Comparison of ENCODE assay signal across 8 mouse cellular contexts in the genomic region with DNA sequence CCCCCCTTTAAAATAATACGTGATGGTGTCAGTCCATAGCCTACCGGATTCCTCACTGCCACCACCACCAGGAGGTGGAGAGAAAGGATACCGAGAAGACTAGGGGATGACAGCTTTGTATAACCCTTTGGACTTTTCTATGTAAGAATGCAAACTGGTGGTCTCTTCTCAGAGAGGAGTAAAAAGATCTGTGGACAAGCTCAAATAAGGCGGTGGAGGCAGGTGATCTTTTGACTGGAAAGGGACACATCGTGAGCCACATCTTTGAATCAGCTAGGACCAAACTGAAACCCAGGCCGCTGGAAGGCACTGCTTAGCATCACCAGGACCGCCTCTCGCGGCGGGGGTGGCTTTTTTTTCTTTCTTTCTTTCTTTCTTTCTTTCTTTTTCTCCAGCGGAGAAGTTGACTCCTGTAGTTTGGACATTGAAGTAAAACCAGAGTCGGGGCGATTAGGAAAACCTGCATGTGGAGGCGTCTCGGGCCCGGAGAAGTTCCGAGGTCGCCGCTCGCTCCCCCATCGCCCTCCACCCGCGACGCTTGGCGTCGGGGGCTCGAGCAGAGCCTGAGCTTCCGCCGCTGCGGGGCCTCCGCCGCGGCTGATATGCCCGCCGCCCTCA. TPM values are rescaled to one million over a fixed set of nuclear protein-coding genes. Genes with fewer than 3 reads are reported as not detected.
DNase-seq lines count a peak whose midpoint lies in the region; ATAC-seq and TF ChIP-seq lines count a peak whose summit lies in the region.

No protein-coding gene starts in this region.

- peak; percentile 34 for TF ChIP-seq POLR2A in myocyte (IDR thresholded peaks at IDR 0.05; ENCODE audit: insufficient read length, low read depth)
- no peak for TF ChIP-seq POLR2A in thymus, adult 2 months (IDR thresholded peaks at IDR 0.05; ENCODE audit: control insufficient read depth, extremely low read depth, insufficient read depth, low read length, poor library complexity)

- H3K27ac ChIP-seq in brown adipose tissue, adult 24 weeks (replicated peaks; ENCODE audit: low read depth, low read length), result peak overlapping the region; percentile 66
- peak overlapping the region; percentile 95 for H3K27ac ChIP-seq in forebrain, embryonic 14.5 days (ENCODE audit: low read depth, low read length)
- peak overlapping the region; percentile 92 for H3K27ac ChIP-seq in liver, embryonic 11.5 days (ENCODE audit: low read depth, low read length)
- peak overlapping the region; percentile 15; the same call in 1 of the 2 replicates for H3K27ac ChIP-seq in thymus, adult 2 months (ENCODE audit: control insufficient read depth, insufficient read depth, low read length)

- TF ChIP-seq CTCF in thymus, adult 2 months (IDR thresholded peaks at IDR 0.05; ENCODE audit: borderline replicate concordance, control insufficient read depth, extremely low read depth, insufficient read depth, low read length, poor library complexity), result no peak

- peak overlapping the region; percentile 91 for H3K4me3 ChIP-seq in brown adipose tissue, adult 24 weeks (ENCODE audit: insufficient read depth, low read depth, low read length)
- H3K4me3 ChIP-seq in forebrain, embryonic 14.5 days (ENCODE audit: low read depth, low read length), result peak overlapping the region; percentile 90
- H3K4me3 ChIP-seq in liver, embryonic 11.5 days (ENCODE audit: low read depth, low read length), result peak overlapping the region; percentile 96
- H3K4me3 ChIP-seq in myocyte, result peak overlapping the region; percentile 56
- H3K4me3 ChIP-seq in thymus, adult 2 months (ENCODE audit: control insufficient read depth, insufficient read depth, low read length), result peak overlapping the region; percentile 70

- WGBS in forebrain, embryonic 14.5 days, result under 1% methylated on average over 35 of the region's 35 CpGs
- WGBS in liver, embryonic 11.5 days, result under 1% methylated on average over 35 of the region's 35 CpGs
- under 1% methylated on average over 35 of the region's 35 CpGs for WGBS in thymus, adult 2 months

- H3K4me2 ChIP-seq in forebrain, embryonic 14.5 days (ENCODE audit: low read length), result peak overlapping the region; percentile 65
- H3K4me2 ChIP-seq in liver, embryonic 11.5 days, result peak overlapping the region; percentile 87
- H3K4me2 ChIP-seq in myocyte (ENCODE audit: low read depth), result peak overlapping the region; percentile 80

- no peak for ATAC-seq in forebrain, embryonic 14.5 days
- peak; percentile 35 for ATAC-seq in inflammation-experienced regulatory T-cells, adult 6 months
- ATAC-seq in liver, embryonic 11.5 days (replicated peaks; ENCODE audit: low FRiP score), result no peak

- peak overlapping the region; percentile 77 for H3ac ChIP-seq in myocyte (ENCODE audit: control insufficient read depth, insufficient read length)

- H3K9me3 ChIP-seq in forebrain, embryonic 14.5 days (replicated peaks; ENCODE audit: control insufficient read depth, low read length), result no peaks in the 10 kb centered on the region
- no peaks in the 10 kb centered on the region for H3K9me3 ChIP-seq in liver, embryonic 11.5 days (ENCODE audit: control insufficient read depth, low read length)

- H3K79me2 ChIP-seq in myocyte (ENCODE audit: control insufficient read depth, insufficient read depth), result peaks cover 52% of the 10 kb centered on the region

- peak; percentile 3 for DNase-seq in ovary, postnatal 14 days (ENCODE audit: low spot score)
- DNase-seq in ovary, postnatal 36 days (ENCODE audit: low spot score), result no peak
- peak; percentile 57 for DNase-seq in forebrain, embryonic 14.5 days (ENCODE audit: low spot score)
- no peak for DNase-seq in liver, embryonic 11.5 days (ENCODE audit: low spot score)
- peak; percentile 29 for DNase-seq in thymus, adult 2 months

- peak overlapping the region; percentile 91 for H3K9ac ChIP-seq in forebrain, embryonic 14.5 days (ENCODE audit: low read length)
- H3K9ac ChIP-seq in liver, embryonic 11.5 days (ENCODE audit: low read depth, low read length), result peak overlapping the region; percentile 91

- no peaks in the 10 kb centered on the region for H3K27me3 ChIP-seq in forebrain, embryonic 14.5 days (replicated peaks; ENCODE audit: control insufficient read depth, insufficient read depth, low read length)
- no peaks in the 10 kb centered on the region for H3K27me3 ChIP-seq in liver, embryonic 11.5 days (replicated peaks; ENCODE audit: control insufficient read depth, insufficient read depth, low read length)
- no peaks in the 10 kb centered on the region for H3K27me3 ChIP-seq in myocyte (ENCODE audit: control insufficient read depth, insufficient read depth, insufficient read length)
- no peaks in the 10 kb centered on the region for H3K27me3 ChIP-seq in thymus, adult 2 months (ENCODE audit: control insufficient read depth, insufficient read depth, low read length)

- H3K36me3 ChIP-seq in forebrain, embryonic 14.5 days (ENCODE audit: control insufficient read depth, insufficient read depth, low read length), result no peaks in the 10 kb centered on the region
- no peaks in the 10 kb centered on the region for H3K36me3 ChIP-seq in liver, embryonic 11.5 days (ENCODE audit: control insufficient read depth, insufficient read depth, low read length)
- peaks cover 4% of the 10 kb centered on the region for H3K36me3 ChIP-seq in myocyte (ENCODE audit: control insufficient read depth, insufficient read depth)
- H3K36me3 ChIP-seq in thymus, adult 2 months (ENCODE audit: control insufficient read depth, insufficient read depth, low read length), result no peaks in the 10 kb centered on the region

- H3K4me1 ChIP-seq in brown adipose tissue, adult 24 weeks (ENCODE audit: control insufficient read depth, insufficient read depth, insufficient read length, low read length), result peaks cover 2% of the 10 kb centered on the region; the same call in 1 of the 2 replicates
- peaks cover 12% of the 10 kb centered on the region for H3K4me1 ChIP-seq in forebrain, embryonic 14.5 days (ENCODE audit: control insufficient read depth, insufficient read depth, low read length)
- H3K4me1 ChIP-seq in liver, embryonic 11.5 days (replicated peaks; ENCODE audit: control insufficient read depth, insufficient read depth, low read length), result peaks cover 11% of the 10 kb centered on the region
- peaks cover 2% of the 10 kb centered on the region; the same call in 1 of the 2 replicates for H3K4me1 ChIP-seq in thymus, adult 2 months (replicated peaks; ENCODE audit: control insufficient read depth, insufficient read depth, low read length)

TF ChIP-seq in myocyte, 11 proteins besides CTCF, POLR2A, EP300 and RAD21:
- TF ChIP-seq MYOD1 (IDR thresholded peaks at IDR 0.05; ENCODE audit: control insufficient read depth in 1 of 3, insufficient read length in 2 of 3, low read depth in 2 of 3) (no peak), SRF (IDR thresholded peaks at IDR 0.05; ENCODE audit: control insufficient read depth, insufficient read length, low read depth) (no peak), TCF12 (IDR thresholded peaks at IDR 0.05; ENCODE audit: insufficient read depth, poor library complexity, severe bottlenecking) (no peak), REST (IDR thresholded peaks at IDR 0.05; ENCODE audit: insufficient read depth, insufficient read length) (no peak), MAX (IDR thresholded peaks at IDR 0.05; ENCODE audit: low read depth) (no peak), MYOG (IDR thresholded peaks at IDR 0.05; ENCODE audit: control insufficient read depth in 1 of 3, insufficient read depth in 1 of 3, insufficient read length in 2 of 3, low read depth in 2 of 3) (no peak), E2F4 (IDR thresholded peaks at IDR 0.05; ENCODE audit: insufficient read depth) (no peak), CEBPB (IDR thresholded peaks at IDR 0.05; ENCODE audit: insufficient read depth, poor library complexity, severe bottlenecking) (no peak), POLR2AphosphoS2 (IDR thresholded peaks at IDR 0.05; ENCODE audit: insufficient read length, low read depth) (no peak), TCF3 (IDR thresholded peaks at IDR 0.05; ENCODE audit: insufficient read length, low read depth) (no peak), USF1 (IDR thresholded peaks at IDR 0.05; ENCODE audit: low read depth) (no peak)

RNA-seq across cellular contexts. Expression of a gene that starts 0.9 kb away (rescaled TPM):
- polyA plus RNA-seq in brown adipose tissue, adult 24 weeks (2012; ENCODE audit: insufficient read depth, insufficient read length, missing spikeins), result 47.1 and 57.8 TPM in 2 replicates
- polyA plus RNA-seq in forebrain, embryonic 14.5 days (2014; fragmentation: Nextera tagmentation; extraction: Ambion mirVana), result 39.8 and 42.3 TPM in 2 replicates
- polyA plus RNA-seq in inflammation-experienced regulatory T-cells, adult 6 months (2017; shearing (Covaris generic)), result 10 to 100 TPM; 24.3 to 36.3 (median 28.2) TPM
- polyA plus RNA-seq in liver, embryonic 11.5 days (2014; fragmentation: Nextera tagmentation; extraction: Ambion mirVana), result 26.2 and 33.0 TPM in 2 replicates
- polyA plus RNA-seq in myocyte (2012; fragmentation: generic; extraction: Trizol), result 23.0 TPM
- 20.5 and 21.6 TPM in 2 replicates for polyA plus RNA-seq in thymus, adult 2 months (2012; rRNA removed)

Comparison
In these comparisons a context has a peak if more than half of its experiments do, and no peak if none do; other contexts are left out.
1. DNase-seq: peak in ovary, postnatal 14 days (single experiment), forebrain, embryonic 14.5 days (single experiment) and thymus, adult 2 months (single experiment); none in ovary, postnatal 36 days (single experiment) and liver, embryonic 11.5 days (single experiment).
2. H3K27ac ChIP-seq: peak in every context shown above with its lines; median percentile 95 in forebrain, embryonic 14.5 days; 92 in liver, embryonic 11.5 days; 66 in brown adipose tissue, adult 24 weeks; 15 in thymus, adult 2 months.
3. Peak in every context shown above with its lines, with median percentiles within 50 percentile points of each other: H3K4me3 ChIP-seq and H3K4me2 ChIP-seq.